Mouse (Mus musculus) lung, embryonic 16.5 days (tissue): ENCODE measurements around the gene Krt33b. TPM values are rescaled to one million over a fixed set of nuclear protein-coding genes. Genes with fewer than 3 reads are reported as not detected.

Experiments
- ATAC-seq: fragments of 200-750 bp; cut with Nextera tagmentation; 2 replicates; pipeline ENCODE4 v1.8.0; 2017; ENCODE audit warnings: low read depth, mild to moderate bottlenecking, moderate library complexity
- H3K27ac ChIP-seq: fragments of 300-500 bp; sonication (generic); 2 replicates; pipeline ENCODE4 v1.5.1; 2014; ENCODE audit warnings: mild to moderate bottlenecking, control low read depth, low read length
- H3K27me3 ChIP-seq: fragments of 300-500 bp; sonication (generic); 2 replicates; pipeline ENCODE4 v1.6.1; 2014; ENCODE audit warnings: low read depth, low read length, mixed read lengths; ENCODE audit not compliant: control insufficient read depth, insufficient read depth
- H3K36me3 ChIP-seq: fragments of 300-500 bp; sonication (generic); 2 replicates; pipeline ENCODE4 v1.6.1; 2014; ENCODE audit warnings: low read length; ENCODE audit not compliant: control insufficient read depth, insufficient read depth
- H3K4me1 ChIP-seq: fragments of 300-500 bp; sonication (generic); replicated peaks from 2 replicates; pipeline ENCODE4 v1.6.1; 2014; ENCODE audit warnings: low read length, mixed read lengths; ENCODE audit not compliant: control insufficient read depth, insufficient read depth
- H3K4me2 ChIP-seq: fragments of 300-500 bp; sonication (generic); 2 replicates; pipeline ENCODE4 v1.6.1; 2014; ENCODE audit warnings: low read depth, low read length, control low read depth
- H3K4me3 ChIP-seq: fragments of 300-500 bp; sonication (generic); 2 replicates; pipeline ENCODE4 v1.5.1; 2014; ENCODE audit warnings: mild to moderate bottlenecking, low read length, control low read depth
- H3K9ac ChIP-seq: fragments of 300-500 bp; sonication (generic); 2 replicates; pipeline ENCODE4 v1.6.1; 2014; ENCODE audit warnings: low read length, control low read depth
- H3K9me3 ChIP-seq: fragments of 300-500 bp; sonication (generic); 2 replicates; pipeline ENCODE4 v1.6.1; 2016; ENCODE audit warnings: low read length; ENCODE audit not compliant: control insufficient read depth
- WGBS: fragments of 180-500 bp; shearing (Covaris S2); extraction: QIAGEN DNeasy Blood & Tissue Kit; methylation state at CpG from one replicate; pipeline ENCODE4 v1.1.7; 2014; 5-methylcytosine and 5-hydroxymethylcytosine counted together
- polyA plus RNA-seq: library from polyadenylated mRNA; unstranded; fragments of >200 nt; fragmentation: Nextera tagmentation; extraction: Ambion mirVana; gene quantifications from 2 replicates; pipeline ENCODE4 v1.2.1, GENCODE M21; 2015

Krt33b gene
- polyA plus RNA-seq, 1 experiment from 2014 or later, result not detected

- no peak overlapping the region for H3K4me2 ChIP-seq
- H3K9me3 ChIP-seq, result no peaks in the 10 kb centered on the region
- H3K4me3 ChIP-seq, result no peak overlapping the region
- no peaks in the 10 kb centered on the region for H3K4me1 ChIP-seq
- no peaks in the 10 kb centered on the region for H3K27me3 ChIP-seq
- whole genome bisulfite sequencing, result 56% methylated on average over 8 of the region's 8 CpGs
- ATAC-seq, result no peak
- H3K9ac ChIP-seq, result no peak overlapping the region
- H3K36me3 ChIP-seq, result no peaks in the 10 kb centered on the region
- peak overlapping the region; percentile 47; the same call in 1 of the 2 replicates for H3K27ac ChIP-seq
Observed at GRCm38 (mm10) chr11:100005905-100006304, 23.8 kb downstream of the Krt33b start.

GRCm38 (mm10) chr11:100004846-100005245, 24.8 kb downstream of the Krt33b start:
- Histone ChIP-seq H3K36me3 (no peaks in the 10 kb centered on the region), H3K4me2 (no peak overlapping the region), H3K9ac (no peak overlapping the region), H3K4me1 (no peaks in the 10 kb centered on the region), H3K27me3 (no peaks in the 10 kb centered on the region), H3K27ac (no peak overlapping the region), H3K9me3 (no peaks in the 10 kb centered on the region), H3K4me3 (no peak overlapping the region)
- ATAC-seq, result no peak
- 18% methylated on average over 6 of the region's 6 CpGs for WGBS

- 80% methylated on average over 7 of the region's 7 CpGs for WGBS
- H3K4me2 ChIP-seq, result no peak overlapping the region
- no peaks in the 10 kb centered on the region for H3K9me3 ChIP-seq
- no peak for ATAC-seq
- H3K9ac ChIP-seq, result no peak overlapping the region
- no peak overlapping the region for H3K27ac ChIP-seq
- peaks cover 3% of the 10 kb centered on the region; the same call in 1 of the 2 replicates for H3K27me3 ChIP-seq
- no peaks in the 10 kb centered on the region for H3K36me3 ChIP-seq
- H3K4me1 ChIP-seq, result peaks cover 2% of the 10 kb centered on the region; the same call in 1 of the 2 replicates
- no peak overlapping the region for H3K4me3 ChIP-seq
Observed at GRCm38 (mm10) chr11:99999091-99999490, 30.6 kb downstream of the Krt33b start.

- Histone ChIP-seq H3K4me3 (no peak overlapping the region), H3K4me1 (peaks cover 3% of the 10 kb centered on the region; the same call in 1 of the 2 replicates), H3K27ac (no peak overlapping the region), H3K9me3 (no peaks in the 10 kb centered on the region), H3K9ac (no peak overlapping the region), H3K36me3 (no peaks in the 10 kb centered on the region), H3K27me3 (peaks cover 4% of the 10 kb centered on the region; the same call in 1 of the 2 replicates), H3K4me2 (no peak overlapping the region)
- 21% methylated on average over 4 of the region's 4 CpGs for WGBS
- ATAC-seq, result no peak
Observed at GRCm38 (mm10) chr11:99994384-99994661, 35.3 kb downstream of the Krt33b start.

- Histone ChIP-seq H3K27me3 (peaks cover 4% of the 10 kb centered on the region; the same call in 1 of the 2 replicates), H3K4me3 (0 out of 2 replicates have a peak within 1 kb of the TSS, but pooled peaks have one; percentile 6), H3K9me3 (no peaks in the 10 kb centered on the region), H3K4me2 (peak within 1 kb of the TSS; percentile 11; the same call in 1 of the 2 replicates), H3K9ac (peak within 1 kb of the TSS; percentile 15; the same call in 1 of the 2 replicates), H3K4me1 (peaks cover 3% of the 10 kb centered on the region; the same call in 1 of the 2 replicates), H3K27ac (no peak within 1 kb of the TSS), H3K36me3 (no peaks in the 10 kb centered on the region)
- 21% methylated on average over 21 of the region's 26 CpGs for WGBS
- no peak for ATAC-seq
Observed at GRCm38 (mm10) chr11:99993620-99994383, 35.9 kb downstream of the Krt33b start, which contains the start of gene Krtap17-1. Gene Krtap17-1 (minus strand): TSS chr11:99993994.

GRCm38 (mm10) chr11:99990571-99990970, 39.1 kb downstream of the Krt33b start:
- Histone ChIP-seq H3K9ac (no peak overlapping the region), H3K4me3 (no peak overlapping the region), H3K4me2 (no peak overlapping the region), H3K27me3 (peaks cover 4% of the 10 kb centered on the region; the same call in 1 of the 2 replicates), H3K27ac (no peak overlapping the region), H3K4me1 (peaks cover 3% of the 10 kb centered on the region; the same call in 1 of the 2 replicates), H3K9me3 (no peaks in the 10 kb centered on the region), H3K36me3 (no peaks in the 10 kb centered on the region)
- ATAC-seq, result no peak
- 68% methylated on average over 3 of the region's 3 CpGs for WGBS

GRCm38 (mm10) chr11:99989881-99990405, 39.7 kb downstream of the Krt33b start:
- Histone ChIP-seq H3K27me3 (peaks cover 4% of the 10 kb centered on the region; the same call in 1 of the 2 replicates), H3K4me2 (no peak overlapping the region), H3K4me1 (peaks cover 3% of the 10 kb centered on the region; the same call in 1 of the 2 replicates), H3K9ac (no peak overlapping the region), H3K9me3 (no peaks in the 10 kb centered on the region), H3K4me3 (no peak overlapping the region), H3K36me3 (no peaks in the 10 kb centered on the region), H3K27ac (no peak overlapping the region)
- WGBS, result 78% methylated on average over 6 of the region's 6 CpGs
- ATAC-seq, result no peak

GRCm38 (mm10) chr11:99988530-99988929, 41.1 kb downstream of the Krt33b start:
- Histone ChIP-seq H3K9ac (no peak overlapping the region), H3K9me3 (no peaks in the 10 kb centered on the region), H3K4me1 (no peaks in the 10 kb centered on the region), H3K27ac (no peak overlapping the region), H3K27me3 (no peaks in the 10 kb centered on the region; the same call in 1 of the 2 replicates), H3K4me3 (no peak overlapping the region), H3K4me2 (no peak overlapping the region), H3K36me3 (no peaks in the 10 kb centered on the region)
- no peak for ATAC-seq
- 87% methylated on average over 3 of the region's 3 CpGs for WGBS

GRCm38 (mm10) chr11:99986180-99986647, 43.5 kb downstream of the Krt33b start, which contains the start of gene Krtap16-1:
Gene Krtap16-1 (minus strand): TSS chr11:99986597.
- Histone ChIP-seq H3K27me3 (no peaks in the 10 kb centered on the region; the same call in 1 of the 2 replicates), H3K4me3 (no peak within 1 kb of the TSS), H3K9me3 (no peaks in the 10 kb centered on the region), H3K4me2 (no peak within 1 kb of the TSS), H3K36me3 (no peaks in the 10 kb centered on the region), H3K9ac (no peak within 1 kb of the TSS), H3K27ac (no peak within 1 kb of the TSS), H3K4me1 (no peaks in the 10 kb centered on the region)
- 56% methylated on average over 8 of the region's 8 CpGs for WGBS
- ATAC-seq, result no peak
